Mouse (Mus musculus) liver, adult 2 months (tissue): ENCODE measurements around the gene Rae1.

Experiments used
- CTCF ChIP-seq: fragments of 200-500 bp; IDR thresholded peaks from 2 replicates; pipeline ENCODE4 v1.5.1; 2011; ENCODE audit warnings: low read depth, low read length, control low read depth
- POLR2A ChIP-seq: fragments of 200-500 bp; IDR thresholded peaks from 2 replicates; pipeline ENCODE4 v1.6.1; 2011; ENCODE audit warnings: low read length, control low read depth; ENCODE audit not compliant: insufficient read depth; ENCODE audit errors: extremely low read depth

GRCm38 (mm10) chr2:172979666-172980345 lies 20.1 kb upstream of the Rae1 start:
- TF ChIP-seq CTCF (no peak), POLR2A (no peak)
